Mouse (Mus musculus) cortical plate, adult 2 months (tissue): ENCODE data around the gene 1700001C19Rik.

Experiments
- CTCF ChIP-seq: fragments of 200-500 bp; IDR thresholded peaks from 2 replicates; pipeline ENCODE4 v1.5.1; 2011; ENCODE audit warnings: mild to moderate bottlenecking, control low read depth, low read length; ENCODE audit not compliant: insufficient read depth; ENCODE audit errors: extremely low read depth
- POLR2A ChIP-seq: fragments of 200-500 bp; IDR thresholded peaks from 2 replicates; pipeline ENCODE4 v1.6.1; 2011; ENCODE audit warnings: mild to moderate bottlenecking, low read length, control low read depth; ENCODE audit not compliant: insufficient read depth; ENCODE audit errors: extremely low read depth

DNA sequence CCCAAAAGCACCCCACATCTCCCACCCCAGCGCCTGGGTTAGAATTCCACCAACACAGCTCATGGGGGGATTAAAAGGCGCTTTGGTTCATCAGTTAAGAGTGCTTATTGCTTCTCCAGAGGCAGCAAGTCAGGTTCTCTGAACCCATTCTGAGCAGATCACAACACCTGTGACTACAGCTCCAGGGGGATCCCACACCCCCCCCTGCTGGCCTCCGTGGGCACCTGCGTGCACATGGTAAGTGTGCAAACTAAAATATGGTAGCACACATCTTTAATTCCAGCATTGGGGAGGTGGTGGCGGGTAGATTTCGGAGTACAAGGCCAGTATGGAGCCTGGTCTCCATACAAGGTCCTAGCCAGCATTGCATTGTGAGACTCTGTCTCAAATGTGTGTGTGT lies 9.9 kb downstream of the 1700001C19Rik start:
- TF ChIP-seq CTCF (no peak), POLR2A (no peak)
